9 mouse cellular contexts compared by ENCODE assay signal in the genomic region with DNA sequence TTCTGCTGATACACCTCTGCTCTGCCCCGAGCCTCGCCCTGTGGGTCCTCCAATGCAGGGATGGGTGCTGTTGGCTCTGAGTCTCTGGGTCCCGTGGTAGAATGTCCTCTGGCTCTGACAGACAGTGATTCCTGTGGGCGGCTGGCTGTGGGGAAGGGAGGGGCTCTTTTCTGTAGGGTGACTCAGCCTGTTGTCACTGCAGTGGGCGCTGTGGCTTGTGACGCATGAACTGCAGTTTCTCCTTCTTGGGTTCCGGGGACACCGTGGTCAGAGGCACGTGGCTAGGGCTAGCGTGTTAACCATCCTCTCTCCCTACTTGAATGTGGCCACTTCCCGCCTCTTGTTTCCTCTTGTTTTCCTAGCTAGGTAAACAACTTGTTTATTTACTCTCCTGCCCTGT. TPM values are rescaled to one million over a fixed set of nuclear protein-coding genes. Genes with fewer than 3 reads are reported as not detected.
A peak's percentile ranks its signal among the peaks of the same experiment; 100 is the strongest.
DNase-seq lines count a peak whose midpoint lies in the region; ATAC-seq and TF ChIP-seq lines count a peak whose summit lies in the region.
"Had no signal": no experiment of that assay in that cellular context is flagged by ENCODE, and none has a peak within 500 bp of the region (broad histone marks: within the 10 kb centered on the region; RNA-seq: fewer than 3 reads in every experiment).

No protein-coding gene starts in this region.

- no peaks in the 10 kb centered on the region for H3K9me3 ChIP-seq in limb, embryonic 13.5 days
- H3K9me3 ChIP-seq in hindbrain, embryonic 11.5 days (ENCODE audit: control insufficient read depth, low read length), result no peaks in the 10 kb centered on the region
- no peaks in the 10 kb centered on the region for H3K9me3 ChIP-seq in kidney, embryonic 15.5 days (replicated peaks)
- H3K9me3 ChIP-seq: neural tube, embryonic 13.5 days had no signal

- WGBS in limb, embryonic 13.5 days, result 78% methylated on average over 11 of the region's 11 CpGs
- 77% methylated on average over 11 of the region's 11 CpGs for WGBS in hindbrain, embryonic 11.5 days
- WGBS in kidney, embryonic 15.5 days, result 80% methylated on average over 11 of the region's 11 CpGs

- no peak overlapping the region for H3K4me2 ChIP-seq in limb, embryonic 13.5 days (replicated peaks)
- H3K4me2 ChIP-seq in hindbrain, embryonic 11.5 days (replicated peaks; ENCODE audit: low read depth, low read length), result no peak overlapping the region
- no peak overlapping the region for H3K4me2 ChIP-seq in kidney, embryonic 15.5 days
- H3K4me2 ChIP-seq: neural tube, embryonic 13.5 days had no signal

- H3K4me3 ChIP-seq in gastrocnemius, adult 2 months, result no peak overlapping the region
- H3K4me3 ChIP-seq in limb, embryonic 13.5 days, result no peak overlapping the region
- no peak overlapping the region for H3K4me3 ChIP-seq in hindbrain, embryonic 11.5 days (ENCODE audit: low read depth, low read length)
- no peak overlapping the region for H3K4me3 ChIP-seq in kidney, embryonic 15.5 days (replicated peaks)
- H3K4me3 ChIP-seq: neural tube, embryonic 13.5 days had no signal

- peak overlapping the region; percentile 53 for H3K27ac ChIP-seq in gastrocnemius, adult 2 months
- H3K27ac ChIP-seq in limb, embryonic 13.5 days, result 0 out of 2 replicates have a peak overlapping the region, but pooled peaks have one; percentile 2
- H3K27ac ChIP-seq in hindbrain, embryonic 11.5 days (ENCODE audit: low read depth, low read length), result no peak overlapping the region
- H3K27ac ChIP-seq in kidney, embryonic 15.5 days, result no peak overlapping the region
- H3K27ac ChIP-seq: neural tube, embryonic 13.5 days had no signal

- peak; percentile 51 for DNase-seq in gastrocnemius, adult 2 months
- DNase-seq in gastrocnemius, postnatal 4 days (ENCODE audit: low spot score in 2 of 2), result no peak
- DNase-seq in Muller cell, postnatal 12 days (ENCODE audit: inconsistent ontology term), result peak; percentile 92
- DNase-seq in right cerebral cortex, postnatal 36 days (ENCODE audit: low spot score in 2 of 2), result peak; percentile 79 to 86
- DNase-seq in hindbrain, embryonic 11.5 days (ENCODE audit: low spot score), result no peak

- peaks cover 65% of the 10 kb centered on the region for H3K36me3 ChIP-seq in limb, embryonic 13.5 days
- 0 out of 2 replicates have a peak, but pooled peaks cover 4% of the 10 kb centered on the region for H3K36me3 ChIP-seq in hindbrain, embryonic 11.5 days (ENCODE audit: control insufficient read depth, insufficient read depth, low read length)
- peaks cover 60% of the 10 kb centered on the region for H3K36me3 ChIP-seq in kidney, embryonic 15.5 days

- H3K9ac ChIP-seq in limb, embryonic 13.5 days, result peak overlapping the region; percentile 20; the same call in 1 of the 2 replicates
- H3K9ac ChIP-seq in hindbrain, embryonic 11.5 days (ENCODE audit: low read depth, low read length), result no peak overlapping the region
- H3K9ac ChIP-seq in kidney, embryonic 15.5 days, result no peak overlapping the region
- H3K9ac ChIP-seq: neural tube, embryonic 13.5 days had no signal

- H3K4me1 ChIP-seq in limb, embryonic 13.5 days, result peaks cover 33% of the 10 kb centered on the region
- peaks cover 3% of the 10 kb centered on the region; the same call in 1 of the 2 replicates for H3K4me1 ChIP-seq in hindbrain, embryonic 11.5 days (replicated peaks; ENCODE audit: control insufficient read depth, insufficient read depth, low read length)
- H3K4me1 ChIP-seq in kidney, embryonic 15.5 days, result peaks cover 24% of the 10 kb centered on the region
- H3K4me1 ChIP-seq: neural tube, embryonic 13.5 days had no signal

- intact Hi-C loops in gastrocnemius, adult 2 months (cut with DNase I), result no loop called here

- H3K27me3 ChIP-seq in limb, embryonic 13.5 days, result no peaks in the 10 kb centered on the region
- no peaks in the 10 kb centered on the region for H3K27me3 ChIP-seq in hindbrain, embryonic 11.5 days (ENCODE audit: control insufficient read depth, insufficient read depth, low read length)
- H3K27me3 ChIP-seq in kidney, embryonic 15.5 days, result no peaks in the 10 kb centered on the region
- H3K27me3 ChIP-seq: neural tube, embryonic 13.5 days had no signal

- peak; percentile 97 for ATAC-seq in granulocyte monocyte progenitor cell, adult 5-6 weeks (replicated peaks; ENCODE audit: poor library complexity, severe bottlenecking)
- no peak for ATAC-seq in limb, embryonic 13.5 days (ENCODE audit: low FRiP score, low read depth)
- ATAC-seq in hindbrain, embryonic 11.5 days (ENCODE audit: low FRiP score), result no peak
- ATAC-seq in kidney, embryonic 15.5 days (replicated peaks; ENCODE audit: low FRiP score), result no peak

- no peak for TF ChIP-seq CTCF in gastrocnemius, adult 2 months (IDR thresholded peaks at IDR 0.05)

RNA-seq across cellular contexts. Expression of gene Fam129b, which starts 41.6 kb away (rescaled TPM):
- 1 to 10 TPM; 4.8 to 7.2 TPM for total RNA-seq in gastrocnemius, adult 2 months (2021)
- total RNA-seq in gastrocnemius, postnatal 4 days (2021), result 10 to 100 TPM; 26.8 to 27.5 TPM
- 7.9 and 20.5 TPM in 2 replicates for total RNA-seq in granulocyte monocyte progenitor cell, adult 5-6 weeks (2014; fragmentation: Nextera tagmentation)
- 6.2 and 9.6 TPM in 2 replicates for total RNA-seq in granulocyte monocyte progenitor cell, adult 5-6 weeks (2017)
- polyA plus RNA-seq in limb, embryonic 13.5 days (2015; fragmentation: Nextera tagmentation; extraction: Ambion mirVana), result 48.5 and 55.8 TPM in 2 replicates
- polyA plus RNA-seq in hindbrain, embryonic 11.5 days (2014; fragmentation: Nextera tagmentation; extraction: Ambion mirVana), result 11.6 and 13.1 TPM in 2 replicates
- polyA plus RNA-seq in kidney, embryonic 15.5 days (2015; fragmentation: Nextera tagmentation; extraction: Ambion mirVana), result 44.5 and 47.7 TPM in 2 replicates

RNA-seq across cellular contexts. Expression of gene Rpl12, which starts 43.8 kb away (rescaled TPM):
- total RNA-seq in gastrocnemius, adult 2 months (2021), result 10 to 100 TPM; 80.6 to 90.3 TPM
- total RNA-seq in gastrocnemius, postnatal 4 days (2021), result 100 to 1,000 TPM; 212 to 221 TPM
- total RNA-seq in granulocyte monocyte progenitor cell, adult 5-6 weeks (2014; fragmentation: Nextera tagmentation), result 3,079 and 3,298 TPM in 2 replicates
- total RNA-seq in granulocyte monocyte progenitor cell, adult 5-6 weeks (2017), result 2,139 and 2,991 TPM in 2 replicates
- polyA plus RNA-seq in limb, embryonic 13.5 days (2015; fragmentation: Nextera tagmentation; extraction: Ambion mirVana), result 159 and 175 TPM in 2 replicates
- 129 and 134 TPM in 2 replicates for polyA plus RNA-seq in hindbrain, embryonic 11.5 days (2014; fragmentation: Nextera tagmentation; extraction: Ambion mirVana)
- 204 and 210 TPM in 2 replicates for polyA plus RNA-seq in kidney, embryonic 15.5 days (2015; fragmentation: Nextera tagmentation; extraction: Ambion mirVana)

RNA-seq across cellular contexts. Expression of gene Lrsam1, which starts 43.9 kb away (rescaled TPM):
- 10 to 100 TPM in 1 of 2 experiments, 1 to 10 TPM in 1; 9.9 to 14.1 TPM for total RNA-seq in gastrocnemius, adult 2 months (2021)
- total RNA-seq in gastrocnemius, postnatal 4 days (2021), result 10 to 100 TPM; 20.0 to 22.0 TPM
- 9.6 and 14.7 TPM in 2 replicates for total RNA-seq in granulocyte monocyte progenitor cell, adult 5-6 weeks (2014; fragmentation: Nextera tagmentation)
- 2.8 and 3.2 TPM in 2 replicates for total RNA-seq in granulocyte monocyte progenitor cell, adult 5-6 weeks (2017)
- polyA plus RNA-seq in limb, embryonic 13.5 days (2015; fragmentation: Nextera tagmentation; extraction: Ambion mirVana), result 13.9 and 14.1 TPM in 2 replicates
- 8.0 and 8.7 TPM in 2 replicates for polyA plus RNA-seq in hindbrain, embryonic 11.5 days (2014; fragmentation: Nextera tagmentation; extraction: Ambion mirVana)
- polyA plus RNA-seq in kidney, embryonic 15.5 days (2015; fragmentation: Nextera tagmentation; extraction: Ambion mirVana), result 11.2 and 12.2 TPM in 2 replicates

Comparison
In these comparisons a context has a peak if more than half of its experiments do, and no peak if none do; other contexts are left out.
1. DNase-seq: peak in gastrocnemius, adult 2 months (single experiment), Muller cell, postnatal 12 days (single experiment) and right cerebral cortex, postnatal 36 days (2 of 2); none in gastrocnemius, postnatal 4 days (0 of 2) and hindbrain, embryonic 11.5 days (single experiment).
2. H3K27ac ChIP-seq: peak in gastrocnemius, adult 2 months (single experiment) and limb, embryonic 13.5 days (single experiment); none in hindbrain, embryonic 11.5 days (single experiment) and kidney, embryonic 15.5 days (single experiment).
3. RNA of gene Rpl12, which starts 43.8 kb away (total RNA-seq): 2,139 to 3,298 TPM in granulocyte monocyte progenitor cell, adult 5-6 weeks; 212 to 221 TPM in gastrocnemius, postnatal 4 days and 80.6 to 90.3 TPM in gastrocnemius, adult 2 months; every median in the first group is over 4 times any median in the second.